Mouse (Mus musculus) forebrain, embryonic 12.5 days (tissue): ENCODE results near the gene Zfp512b. TPM values are rescaled to one million over a fixed set of nuclear protein-coding genes. Genes with fewer than 3 reads are reported as not detected.

ENCODE experiments used
- ATAC-seq: fragments of 200-750 bp; cut with Nextera tagmentation; 2 replicates; pipeline ENCODE4 v1.8.0; 2017; ENCODE audit warnings: moderate TSS enrichment; ENCODE audit not compliant: low FRiP score
- H3K27ac ChIP-seq: fragments of 300-500 bp; sonication (generic); 2 replicates; pipeline ENCODE4 v1.5.1; 2016; ENCODE audit warnings: mild to moderate bottlenecking
- H3K27me3 ChIP-seq: fragments of 300-500 bp; sonication (generic); 2 replicates; pipeline ENCODE4 v1.6.1; 2016; ENCODE audit warnings: mild to moderate bottlenecking
- H3K36me3 ChIP-seq: fragments of 300-500 bp; sonication (generic); replicated peaks from 2 replicates; pipeline ENCODE4 v1.6.1; 2016; ENCODE audit warnings: mild to moderate bottlenecking
- H3K4me1 ChIP-seq: fragments of 300-500 bp; sonication (generic); 2 replicates; pipeline ENCODE4 v1.6.1; 2016
- H3K4me2 ChIP-seq: fragments of 300-500 bp; sonication (generic); 2 replicates; pipeline ENCODE4 v1.6.1; 2016; ENCODE audit warnings: mild to moderate bottlenecking, moderate library complexity
- H3K4me3 ChIP-seq: fragments of 300-500 bp; sonication (generic); replicated peaks from 2 replicates; pipeline ENCODE4 v1.5.1; 2016; ENCODE audit warnings: mild to moderate bottlenecking
- H3K9ac ChIP-seq: fragments of 300-500 bp; sonication (generic); 2 replicates; pipeline ENCODE4 v1.6.1; 2016; ENCODE audit warnings: mild to moderate bottlenecking
- H3K9me3 ChIP-seq: fragments of 300-500 bp; sonication (generic); 2 replicates; pipeline ENCODE4 v1.6.1; 2016
- WGBS: fragments of 180-500 bp; shearing (Covaris S2); methylation state at CpG from one replicate; pipeline ENCODE4 v1.1.7; 2016; 5-methylcytosine and 5-hydroxymethylcytosine counted together
- microRNA-seq: library from miRNA; unstranded; fragments of <30 nt; microRNA quantifications from one replicate; pipeline ENCODE4, GENCODE M21; 2017
- polyA plus RNA-seq: library from polyadenylated mRNA; unstranded; fragments of >200 nt; fragmentation: Nextera tagmentation; extraction: Ambion mirVana; gene quantifications from 2 replicates; pipeline ENCODE4 v1.2.1, GENCODE M21; 2016

Zfp512b gene
- polyA plus RNA-seq, 1 experiment from 2014 or later = 74.5 TPM

DNA sequence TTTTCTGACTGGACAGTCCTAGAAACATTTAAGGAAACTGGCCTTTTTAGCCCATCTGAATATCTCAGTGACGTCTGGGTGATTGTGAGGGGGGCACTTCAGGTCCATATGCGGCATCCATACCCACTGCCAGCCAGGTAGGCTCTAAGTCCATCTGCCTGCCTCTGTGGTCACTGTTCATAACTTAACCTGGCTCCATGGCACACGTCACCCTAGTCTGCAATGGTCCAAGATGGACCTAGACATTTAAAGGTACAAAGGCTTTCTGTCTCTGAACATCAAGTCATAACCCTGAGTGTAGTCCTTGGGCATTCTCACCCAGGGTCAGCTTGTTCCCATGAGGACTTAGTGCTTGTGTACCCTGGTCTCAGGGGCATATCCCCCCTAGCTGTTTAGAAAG, 25.3 kb downstream of the Zfp512b start:
- ATAC-seq = no peak
- 84% methylated on average over 3 of the region's 3 CpGs for WGBS
- Histone ChIP-seq H3K4me1 (no peaks in the 10 kb centered on the region), H3K27me3 (no peaks in the 10 kb centered on the region), H3K27ac (no peak overlapping the region), H3K9me3 (no peaks in the 10 kb centered on the region), H3K4me2 (no peak overlapping the region), H3K4me3 (no peak overlapping the region), H3K36me3 (no peaks in the 10 kb centered on the region), H3K9ac (no peak overlapping the region)

DNA sequence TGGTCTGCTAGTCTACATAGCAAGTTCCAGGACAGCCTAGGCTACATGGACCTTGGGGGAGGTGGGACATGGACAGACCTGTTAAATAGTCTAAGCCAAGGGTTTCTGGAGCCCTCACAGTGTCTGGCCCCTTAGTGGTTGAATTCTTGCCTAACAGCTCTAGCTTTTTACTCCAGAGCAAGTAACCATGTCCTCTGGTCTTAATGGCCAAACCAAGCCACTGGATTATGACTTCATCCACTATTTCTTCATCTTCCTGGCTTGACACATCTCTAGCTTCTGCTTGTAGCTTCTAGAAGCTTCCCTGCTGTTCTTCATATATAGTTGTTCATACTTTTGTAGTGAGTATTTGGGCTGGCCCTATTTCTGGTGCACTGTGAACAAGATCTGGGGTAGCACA, 38.8 kb downstream of the Zfp512b start:
- Histone ChIP-seq H3K9me3 (no peaks in the 10 kb centered on the region), H3K27ac (no peak overlapping the region), H3K4me1 (no peaks in the 10 kb centered on the region), H3K27me3 (no peaks in the 10 kb centered on the region), H3K9ac (no peak overlapping the region), H3K36me3 (peaks cover 48% of the 10 kb centered on the region), H3K4me2 (no peak overlapping the region), H3K4me3 (no peak overlapping the region)
- ATAC-seq = no peak

DNA sequence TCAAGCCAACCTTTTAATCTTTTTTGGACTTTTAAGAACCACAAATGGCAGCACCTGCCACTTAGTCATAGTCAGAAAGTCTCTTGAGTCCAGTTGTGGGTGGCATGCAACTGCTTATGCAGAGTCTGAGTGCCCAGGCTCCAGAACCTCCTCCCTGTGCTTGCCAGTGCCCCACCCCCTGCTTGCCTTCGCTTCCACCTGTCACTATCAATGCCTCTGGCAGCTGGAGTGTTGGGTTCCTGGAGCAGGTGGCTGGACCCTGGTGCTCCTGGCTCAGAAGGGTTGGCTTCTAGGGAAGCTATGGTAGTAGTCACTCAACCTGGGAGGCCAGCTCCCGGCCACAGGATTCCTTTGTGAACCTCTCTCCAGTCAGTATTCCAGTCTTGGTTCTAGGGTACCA, 42.4 kb downstream of the Zfp512b start:
- Histone ChIP-seq H3K9me3 (no peaks in the 10 kb centered on the region), H3K27ac (no peak overlapping the region), H3K36me3 (peaks cover 74% of the 10 kb centered on the region), H3K4me1 (no peaks in the 10 kb centered on the region), H3K9ac (no peak overlapping the region), H3K4me3 (no peak overlapping the region), H3K4me2 (no peak overlapping the region), H3K27me3 (no peaks in the 10 kb centered on the region)
- no peak for ATAC-seq
- 96% methylated on average over 2 of the region's 2 CpGs for WGBS

DNA sequence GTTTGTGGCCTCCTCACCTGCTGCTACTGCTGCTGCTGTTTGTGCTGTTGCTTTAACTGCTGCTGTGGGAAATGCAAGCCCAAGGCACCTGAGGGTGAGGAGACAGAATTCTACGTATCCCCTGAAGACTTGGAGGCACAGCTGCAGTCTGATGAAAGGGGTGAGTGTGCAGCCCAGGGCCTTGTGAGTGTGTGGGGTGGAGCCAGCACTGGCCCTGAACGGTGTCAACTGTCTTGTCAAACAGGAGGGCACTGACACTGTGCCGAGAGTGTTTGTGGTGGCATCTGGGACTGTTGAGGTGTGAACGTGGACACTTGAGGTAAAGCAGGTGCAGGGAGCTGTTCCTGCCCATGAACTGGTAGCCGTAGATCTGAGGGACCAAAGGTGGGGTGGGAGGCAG, 43.9 kb downstream of the Zfp512b start:
- no peak overlapping the region for H3K9ac ChIP-seq
- no peak overlapping the region for H3K4me2 ChIP-seq
- no peak overlapping the region for H3K27ac ChIP-seq
- no peaks in the 10 kb centered on the region for H3K4me1 ChIP-seq
- no peak overlapping the region for H3K4me3 ChIP-seq
- ATAC-seq = no peak
- H3K27me3 ChIP-seq = no peaks in the 10 kb centered on the region
- 90% methylated on average over 5 of the region's 5 CpGs for WGBS
- H3K36me3 ChIP-seq = peaks cover 68% of the 10 kb centered on the region
- H3K9me3 ChIP-seq = no peaks in the 10 kb centered on the region

GRCm38 (mm10) chr2:181548227-181548626, 44.4 kb downstream of the Zfp512b start:
- no peak overlapping the region for H3K4me2 ChIP-seq
- no peak overlapping the region for H3K4me3 ChIP-seq
- no peak overlapping the region for H3K27ac ChIP-seq
- no peak for ATAC-seq
- no peaks in the 10 kb centered on the region for H3K4me1 ChIP-seq
- no peaks in the 10 kb centered on the region for H3K27me3 ChIP-seq
- H3K36me3 ChIP-seq = peaks cover 68% of the 10 kb centered on the region
- no peak overlapping the region for H3K9ac ChIP-seq
- H3K9me3 ChIP-seq = no peaks in the 10 kb centered on the region
- WGBS = 84% methylated on average over 1 of the region's 1 CpGs

DNA sequence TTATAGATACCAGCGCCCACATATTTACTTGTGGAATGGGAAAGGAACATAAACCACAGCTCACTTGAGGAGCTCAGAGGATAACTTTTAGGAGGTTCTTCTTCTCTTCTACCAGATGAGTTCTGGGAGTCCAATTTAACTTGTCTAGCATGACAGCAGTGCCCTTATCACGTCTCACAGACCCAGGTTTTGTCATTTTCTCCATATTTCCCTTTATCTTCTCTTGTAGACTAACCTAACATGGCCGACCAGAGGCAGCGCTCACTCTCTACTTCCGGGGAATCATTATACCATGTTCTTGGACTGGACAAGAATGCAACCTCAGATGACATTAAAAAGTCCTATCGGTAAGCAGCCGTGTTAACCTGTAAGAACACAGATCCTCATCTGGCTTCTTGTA, 46.5 kb downstream of the Zfp512b start:
- Histone ChIP-seq H3K4me3 (no peak overlapping the region), H3K9ac (no peak overlapping the region), H3K9me3 (no peaks in the 10 kb centered on the region), H3K4me2 (no peak overlapping the region), H3K27me3 (no peaks in the 10 kb centered on the region), H3K36me3 (peaks cover 52% of the 10 kb centered on the region), H3K4me1 (no peaks in the 10 kb centered on the region), H3K27ac (no peak overlapping the region)
- WGBS = 97% methylated on average over 7 of the region's 7 CpGs
- ATAC-seq = no peak

DNA sequence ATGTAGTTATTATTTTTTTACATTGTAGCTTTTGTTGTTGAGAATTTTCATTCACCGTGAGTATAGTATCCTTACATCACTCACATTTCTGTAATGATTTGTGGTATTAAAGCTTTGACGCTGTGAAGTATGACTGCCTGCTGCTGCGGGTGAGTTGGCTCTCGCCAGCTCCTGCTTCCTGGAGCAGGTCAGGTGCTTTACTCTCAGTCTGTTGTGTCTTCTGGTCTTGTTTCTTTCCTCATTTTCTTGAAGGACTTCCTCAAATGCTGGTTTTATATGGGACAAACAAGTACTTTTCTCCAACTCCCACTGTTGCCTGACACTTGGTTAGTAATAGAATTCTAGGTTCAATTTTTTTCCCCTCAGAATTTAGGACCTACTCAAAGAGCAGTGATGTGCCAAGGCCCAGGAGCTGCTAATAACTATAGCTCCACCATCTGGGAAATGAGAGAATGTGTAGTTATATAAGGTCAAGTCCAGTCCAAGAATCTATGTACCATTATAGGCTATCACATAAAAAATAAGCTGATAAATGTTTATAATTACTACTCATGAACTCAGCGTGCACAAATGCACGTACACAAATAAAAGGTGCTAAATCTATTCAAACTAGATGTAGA, 50.7 kb downstream of the Zfp512b start:
- peaks cover 8% of the 10 kb centered on the region for H3K4me1 ChIP-seq
- H3K36me3 ChIP-seq = peaks cover 12% of the 10 kb centered on the region
- no peaks in the 10 kb centered on the region for H3K27me3 ChIP-seq
- H3K4me2 ChIP-seq = no peak overlapping the region
- 94% methylated on average over 6 of the region's 6 CpGs for WGBS
- H3K4me3 ChIP-seq = no peak overlapping the region
- no peak overlapping the region for H3K27ac ChIP-seq
- ATAC-seq = no peak
- H3K9ac ChIP-seq = no peak overlapping the region
- H3K9me3 ChIP-seq = no peaks in the 10 kb centered on the region

- no peaks in the 10 kb centered on the region for H3K9me3 ChIP-seq
- ATAC-seq = peak; percentile 77; the same call in 1 of the 2 replicates
Measured at GRCm38 (mm10) chr2:181537444-181538047, 55.1 kb downstream of the Zfp512b start.

GRCm38 (mm10) chr2:181536410-181536809, 56.2 kb downstream of the Zfp512b start:
- no peak for ATAC-seq
- H3K27ac ChIP-seq = no peak overlapping the region
- H3K4me3 ChIP-seq = no peak overlapping the region
- no peak overlapping the region for H3K4me2 ChIP-seq
- 0 out of 2 replicates have a peak, but pooled peaks cover 4% of the 10 kb centered on the region for H3K9me3 ChIP-seq
- H3K9ac ChIP-seq = no peak overlapping the region
- H3K27me3 ChIP-seq = no peaks in the 10 kb centered on the region
- H3K4me1 ChIP-seq = peaks cover 8% of the 10 kb centered on the region
- H3K36me3 ChIP-seq = peaks cover 10% of the 10 kb centered on the region
- WGBS = 91% methylated on average over 2 of the region's 2 CpGs

More at GRCm38 (mm10) chr2:181537444-181538047, 55.1 kb downstream of the Zfp512b start:
- peaks cover 8% of the 10 kb centered on the region for H3K4me1 ChIP-seq
- H3K36me3 ChIP-seq = 0 out of 2 replicates have a peak, but pooled peaks cover 3% of the 10 kb centered on the region
- no peak overlapping the region for H3K4me3 ChIP-seq
- WGBS = 92% methylated on average over 2 of the region's 2 CpGs
- H3K9ac ChIP-seq = no peak overlapping the region
- H3K27ac ChIP-seq = peak overlapping the region; percentile 71
- H3K27me3 ChIP-seq = no peaks in the 10 kb centered on the region
- H3K4me2 ChIP-seq = no peak overlapping the region

GRCm38 (mm10) chr2:181532589-181532988, 60.0 kb downstream of the Zfp512b start:
- peaks cover 2% of the 10 kb centered on the region for H3K4me1 ChIP-seq
- H3K9me3 ChIP-seq = 0 out of 2 replicates have a peak, but pooled peaks cover 9% of the 10 kb centered on the region
- ATAC-seq = no peak
- H3K9ac ChIP-seq = no peak overlapping the region
- peaks cover 19% of the 10 kb centered on the region for H3K36me3 ChIP-seq
- no peak overlapping the region for H3K4me2 ChIP-seq
- H3K4me3 ChIP-seq = no peak overlapping the region
- WGBS = 95% methylated on average over 3 of the region's 3 CpGs
- no peak overlapping the region for H3K27ac ChIP-seq
- no peaks in the 10 kb centered on the region for H3K27me3 ChIP-seq

Small RNA genes within 50 kb of the gene (microRNA-seq; reads per million reads assigned to microRNA genes)
- gene Mir7006 = not detected

Other genes with a start within 250 kb of the Zfp512b start
- gene Zgpat, start 227.9 kb downstream of the Zfp512b start, polyA plus RNA-seq = 62.4 and 69.5 TPM in 2 replicates
- gene Arfrp1, start 227.4 kb downstream of the Zfp512b start, polyA plus RNA-seq = 83.6 and 86.4 TPM in 2 replicates
- gene Lime1, start 212.7 kb downstream of the Zfp512b start, polyA plus RNA-seq = 33.9 and 34.5 TPM in 2 replicates
- 14.4 and 16.1 TPM in 2 replicates for gene Zbtb46, start 133.4 kb downstream of the Zfp512b start, polyA plus RNA-seq
- 0.10 TPM in 1 of 2 replicates, not detected in the other for gene Abhd16b, start 99.6 kb downstream of the Zfp512b start, polyA plus RNA-seq
- 133 and 134 TPM in 2 replicates for gene Tpd52l2, start 95.7 kb downstream of the Zfp512b start, polyA plus RNA-seq
- gene Dnajc5, start 72.3 kb downstream of the Zfp512b start, polyA plus RNA-seq = 129 and 134 TPM in 2 replicates
- 50.7 and 50.8 TPM in 2 replicates for gene Uckl1, start 7.9 kb downstream of the Zfp512b start, polyA plus RNA-seq
- 75.6 and 76.9 TPM in 2 replicates for gene Prpf6, start 935 bp downstream of the Zfp512b start, polyA plus RNA-seq
- gene Samd10, start 6.4 kb upstream of the Zfp512b start, polyA plus RNA-seq = 71.3 and 73.8 TPM in 2 replicates
- gene Gm29797, start 64.2 kb upstream of the Zfp512b start, polyA plus RNA-seq = 0.28 TPM in 1 of 2 replicates, not detected in the other
- 14.1 and 15.2 TPM in 2 replicates for gene Sox18, start 78.8 kb upstream of the Zfp512b start, polyA plus RNA-seq
- gene Tcea2, start 87.5 kb upstream of the Zfp512b start, polyA plus RNA-seq = 23.2 and 28.2 TPM in 2 replicates
- 47.5 and 47.6 TPM in 2 replicates for gene Rgs19, start 101.2 kb upstream of the Zfp512b start, polyA plus RNA-seq
- not detected in 2 replicates for gene Lkaaear1, start 105.6 kb upstream of the Zfp512b start, polyA plus RNA-seq
- gene Oprl1, start 122.2 kb upstream of the Zfp512b start, polyA plus RNA-seq = 28.4 and 29.2 TPM in 2 replicates
- 51.9 and 60.8 TPM in 2 replicates for gene Myt1, start 170.5 kb upstream of the Zfp512b start, polyA plus RNA-seq
- 36.2 and 36.9 TPM in 2 replicates for gene Pcmtd2, start 245.1 kb upstream of the Zfp512b start, polyA plus RNA-seq